Mouse (Mus musculus): ENCODE measurements around the gene Rere.

DNA sequence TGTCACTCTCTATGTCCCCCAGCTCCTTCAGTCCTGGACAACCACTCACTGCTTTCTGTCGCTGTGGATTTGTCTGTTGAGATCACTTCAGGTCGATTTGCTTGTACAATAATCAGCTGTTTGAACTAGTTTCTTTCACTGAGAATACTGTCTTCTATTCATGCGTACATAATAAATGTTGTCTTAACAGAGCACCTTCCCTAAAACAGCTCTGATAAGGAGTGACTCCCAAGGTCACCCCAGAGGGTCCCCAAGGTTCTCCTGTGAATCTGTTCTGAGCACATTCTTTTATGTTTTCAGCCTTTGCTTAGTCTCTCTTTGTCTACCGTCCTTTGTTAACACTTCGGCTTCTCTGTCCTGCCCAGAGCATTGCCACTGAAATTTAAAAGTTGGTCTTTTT, 241.0 kb downstream of the Rere start:
- TF ChIP-seq GATA1 (IDR thresholded peaks at IDR 0.05; ENCODE audit: low read length) (no peak), TAL1 (IDR thresholded peaks at IDR 0.05; ENCODE audit: low read length) (no peak)

Data from erythroblast, embryonic 14.5 days (primary cell).